Mouse (Mus musculus) T-helper 2 cell (primary cell): ENCODE measurements at regions not wholly inside any gene's neighbourhood (a gene's known extent, or its start where the extent isn't known, plus 50 kb on each side); places are given as distances from the start of the nearest gene placed in this dataset.

Source experiments
- in situ Hi-C: fragments of 300-600 bp; cut with MboI, MseI; formaldehyde crosslinking; loops from one replicate; pipeline ENCODE4 v1.15.1; 2025; ENCODE audit warnings: high pct_unique_total_duplicates

DNA sequence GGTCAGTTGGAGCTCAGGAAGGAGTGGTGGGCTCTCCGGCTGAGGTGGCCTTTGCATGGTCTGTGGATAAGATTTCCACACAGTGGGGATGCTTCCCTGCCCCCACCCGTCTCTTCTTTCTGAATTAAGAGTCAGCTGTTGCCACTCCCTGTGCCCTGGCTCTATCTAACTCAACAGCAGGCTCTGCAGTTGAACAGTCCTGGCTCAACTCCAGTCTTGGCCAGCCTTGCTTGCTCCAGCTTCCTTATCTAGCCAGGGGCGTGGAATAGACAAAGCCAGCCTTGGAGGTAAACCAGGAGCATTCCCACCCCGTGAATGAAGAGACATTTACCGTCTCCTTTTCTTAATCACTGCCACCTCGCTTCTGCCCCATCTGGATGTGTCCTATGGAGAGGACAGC is 89.7 kb downstream of the Mn1 start:
- in situ Hi-C loops = no loop called here

GRCm38 (mm10) chr5:111507332-111507731 is 90.2 kb downstream of the Mn1 start:
- in situ Hi-C loops = no loop called here

- in situ Hi-C loops = no loop called here
Observed at GRCm38 (mm10) chr5:111509014-111509561, 91.9 kb downstream of the Mn1 start.

DNA sequence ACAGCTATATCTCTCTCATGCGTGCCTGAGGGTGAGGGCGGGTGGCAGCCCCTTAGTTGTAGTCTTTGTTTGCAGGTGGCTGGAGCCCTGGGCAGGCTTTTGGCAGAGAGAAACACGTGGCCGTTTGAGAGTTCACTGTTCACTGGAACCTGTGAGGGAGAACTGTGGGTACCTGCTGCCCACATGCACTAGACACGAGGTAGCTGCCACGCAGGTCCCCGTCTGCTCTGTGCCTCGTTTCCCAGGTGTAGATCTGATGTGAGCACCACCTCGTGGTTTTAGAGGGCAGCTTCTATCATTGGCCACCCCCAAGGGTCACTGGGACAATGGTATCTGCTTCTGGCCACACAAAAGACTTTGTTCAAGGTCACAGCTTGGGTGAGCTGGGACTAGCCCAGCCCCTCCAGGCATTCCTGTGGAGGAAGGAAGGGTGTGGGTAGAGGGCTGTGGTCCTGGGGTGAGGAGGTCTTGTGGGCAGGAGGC is 92.5 kb downstream of the Mn1 start:
- in situ Hi-C loops = no loop called here

DNA sequence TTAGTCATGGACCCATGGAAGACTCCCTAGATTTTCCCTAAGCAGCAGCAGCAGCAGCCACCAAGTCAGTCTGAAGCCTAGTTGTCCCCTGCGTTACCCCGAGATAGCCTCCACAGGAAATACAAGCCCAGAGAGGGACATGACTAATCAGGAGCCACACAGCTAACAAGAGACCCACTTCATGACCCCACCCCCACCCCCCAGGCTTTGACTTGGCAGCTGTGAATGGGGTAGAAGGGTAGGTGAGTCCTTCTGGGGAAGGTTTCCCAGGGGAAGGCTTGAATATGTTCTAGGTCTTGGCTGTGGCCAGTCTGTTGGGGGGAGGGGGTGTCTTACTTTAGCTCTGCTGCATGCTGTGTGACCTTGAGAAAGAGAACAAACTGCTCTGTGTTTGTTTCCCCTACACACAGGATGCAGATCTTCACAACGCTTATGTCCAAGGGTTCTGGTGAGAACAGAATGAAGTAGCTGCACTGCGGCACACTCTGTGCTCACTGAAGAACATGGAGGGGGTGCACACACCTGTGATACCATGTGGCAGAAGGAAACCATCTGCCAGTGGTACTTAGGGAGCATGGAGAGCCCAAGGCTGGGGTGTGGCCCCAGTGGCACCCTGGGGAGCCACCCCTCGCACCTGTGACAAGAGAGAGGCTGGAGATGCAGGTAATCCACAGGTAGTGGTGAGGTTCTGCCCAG is 93.2 kb downstream of the Mn1 start:
- in situ Hi-C loops = no loop called here

DNA sequence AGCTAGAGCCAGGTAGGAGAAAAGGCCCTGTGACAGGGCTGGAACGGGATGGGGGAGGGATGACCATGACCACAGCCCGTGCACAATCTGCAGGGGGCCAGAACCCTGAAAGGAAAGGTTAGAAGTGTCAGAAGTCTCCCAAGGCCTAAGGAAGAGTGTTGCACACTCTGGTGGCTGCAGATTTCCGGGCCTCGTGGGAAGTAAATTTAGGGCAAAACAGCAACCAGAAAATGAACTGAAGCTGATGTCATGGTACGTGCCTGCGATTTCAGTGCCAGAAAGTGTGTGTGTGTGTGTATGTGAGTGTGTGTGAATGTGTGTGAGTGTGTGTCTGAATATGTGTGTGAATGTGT is 93.7 kb downstream of the Mn1 start:
- in situ Hi-C loops = no loop called here

- in situ Hi-C loops = no loop called here
Observed at GRCm38 (mm10) chr5:111511982-111512381, 94.8 kb downstream of the Mn1 start.

DNA sequence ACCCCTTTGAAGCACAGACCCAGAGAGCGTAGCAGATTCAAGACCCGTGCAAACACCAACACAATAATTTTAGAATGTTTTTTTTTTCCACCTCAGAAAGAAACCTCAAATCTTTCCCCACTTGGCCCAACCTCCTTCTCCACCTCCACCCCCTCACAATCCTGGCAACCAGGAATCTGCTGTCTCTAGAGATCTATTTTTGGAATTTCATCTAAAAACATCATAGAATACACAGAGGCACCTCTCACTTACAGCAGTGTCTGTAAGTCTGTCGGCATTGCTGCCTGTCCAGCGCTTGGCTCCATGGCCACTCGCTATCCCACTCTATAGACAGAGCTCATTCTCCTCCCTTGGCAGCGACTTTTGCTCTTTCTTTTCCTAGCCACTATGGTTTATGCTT is 96.8 kb downstream of the Mn1 start:
- in situ Hi-C loops = no loop called here

DNA sequence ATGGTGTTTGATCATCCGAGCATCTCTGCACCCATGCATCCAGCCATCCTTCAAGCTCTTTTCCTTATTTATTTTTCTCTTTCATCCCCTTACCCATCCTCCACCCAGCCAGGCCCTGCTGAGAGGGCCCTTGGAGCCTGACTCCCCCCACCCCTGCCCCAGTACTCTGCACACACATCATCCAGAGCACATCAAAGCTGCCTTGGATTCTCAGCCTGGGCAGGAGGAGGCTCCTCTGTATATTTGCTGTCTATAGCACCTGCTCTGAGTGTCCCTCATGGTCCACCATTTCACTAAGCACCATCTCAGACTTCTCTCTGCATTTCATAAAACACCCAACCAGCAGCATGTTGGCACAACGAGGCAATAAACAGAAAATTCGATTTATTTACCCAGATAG is 101.9 kb downstream of the Mn1 start:
- in situ Hi-C loops = no loop called here

- in situ Hi-C loops = no loop called here
Observed at GRCm38 (mm10) chr5:111519500-111520041, 102.4 kb downstream of the Mn1 start.

- in situ Hi-C loops = no loop called here
Observed at GRCm38 (mm10) chr5:111521866-111522265, 104.7 kb downstream of the Mn1 start.

- in situ Hi-C loops = no loop called here
Observed at GRCm38 (mm10) chr5:111522586-111522985, 105.4 kb downstream of the Mn1 start.

- in situ Hi-C loops = no loop called here
Observed at GRCm38 (mm10) chr5:111527741-111528140, 110.6 kb downstream of the Mn1 start.

DNA sequence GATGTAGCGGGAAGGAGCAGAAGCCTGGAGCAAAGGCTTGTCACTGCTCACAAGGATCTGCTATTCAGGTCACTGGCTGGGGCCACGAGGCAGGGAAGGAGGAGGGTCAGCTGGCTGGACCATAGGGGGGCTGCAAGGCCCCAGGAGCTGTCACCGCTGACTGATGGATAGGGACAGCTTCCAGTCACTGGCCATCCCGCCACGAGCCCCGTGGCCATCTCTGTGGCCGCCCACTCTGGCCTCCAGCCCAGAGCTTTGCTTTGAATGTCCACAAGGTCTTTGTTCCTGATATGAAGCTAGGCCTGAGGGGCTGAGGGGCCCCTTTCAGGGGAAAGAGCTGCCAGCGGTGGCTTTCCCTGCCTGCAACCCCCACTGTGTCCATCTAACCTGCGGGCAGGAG is 111.9 kb downstream of the Mn1 start:
- in situ Hi-C loops = no loop called here

- in situ Hi-C loops = no loop called here
Observed at GRCm38 (mm10) chr5:111530628-111531524, 113.7 kb downstream of the Mn1 start.

- in situ Hi-C loops = no loop called here
Observed at GRCm38 (mm10) chr5:111532446-111533035, 115.4 kb downstream of the Mn1 start.

DNA sequence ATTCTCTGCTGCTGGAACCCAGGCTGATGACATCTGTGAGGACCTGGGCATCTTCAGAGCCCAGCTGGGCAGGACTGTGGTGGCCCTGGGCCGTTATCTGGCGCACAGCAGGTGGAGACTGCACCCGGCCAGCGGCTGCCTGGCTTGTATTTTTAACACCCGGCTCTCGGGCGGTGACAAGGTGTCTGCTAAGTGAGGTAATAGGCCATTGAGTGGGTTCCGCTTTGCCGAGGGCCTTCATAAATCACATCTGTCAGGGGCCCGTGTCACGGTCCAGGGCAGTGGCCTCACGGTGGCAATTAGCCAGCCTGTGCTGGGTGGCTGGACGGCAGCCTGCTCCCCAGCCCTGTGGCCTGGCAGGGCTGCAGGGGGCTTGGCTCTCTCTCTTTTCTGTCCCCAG is 118.8 kb downstream of the Mn1 start:
- in situ Hi-C loops = no loop called here

GRCm38 (mm10) chr5:111538560-111539450 is 121.6 kb downstream of the Mn1 start:
- in situ Hi-C loops = no loop called here

- in situ Hi-C loops = no loop called here
Observed at GRCm38 (mm10) chr5:111540486-111540885, 123.3 kb downstream of the Mn1 start.

DNA sequence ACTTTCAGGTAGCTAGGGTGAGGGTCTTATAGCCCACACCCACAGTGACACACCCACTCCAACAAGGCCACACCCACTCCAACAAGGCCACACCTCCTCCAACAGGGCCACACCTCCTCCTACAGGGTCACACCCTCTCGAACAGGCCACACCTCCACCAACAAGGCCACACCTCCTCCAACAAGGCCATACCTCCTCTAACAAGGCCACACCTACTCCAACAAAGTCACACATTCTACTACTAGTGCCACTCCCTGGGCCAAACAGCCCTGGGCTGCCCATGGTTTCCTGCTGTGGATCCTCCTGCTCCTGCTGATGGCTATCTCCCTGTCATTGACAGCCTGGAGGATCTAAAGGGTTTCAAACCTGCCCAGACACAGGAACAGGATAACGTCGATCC is 124.9 kb downstream of the Mn1 start:
- in situ Hi-C loops = no loop called here
